Mouse (Mus musculus) frontal cortex, postnatal 25 days (tissue): ENCODE data around the gene Arl4d.
A peak's percentile ranks its signal among the peaks of the same experiment; 100 is the strongest.

Source experiments
- DNase-seq, 2 experiments: peaks; one replicate each; pipeline ENCODE4 v3.0.0; 2022; ENCODE audit warnings: low spot score in 2 of 2

Arl4d gene

DNA sequence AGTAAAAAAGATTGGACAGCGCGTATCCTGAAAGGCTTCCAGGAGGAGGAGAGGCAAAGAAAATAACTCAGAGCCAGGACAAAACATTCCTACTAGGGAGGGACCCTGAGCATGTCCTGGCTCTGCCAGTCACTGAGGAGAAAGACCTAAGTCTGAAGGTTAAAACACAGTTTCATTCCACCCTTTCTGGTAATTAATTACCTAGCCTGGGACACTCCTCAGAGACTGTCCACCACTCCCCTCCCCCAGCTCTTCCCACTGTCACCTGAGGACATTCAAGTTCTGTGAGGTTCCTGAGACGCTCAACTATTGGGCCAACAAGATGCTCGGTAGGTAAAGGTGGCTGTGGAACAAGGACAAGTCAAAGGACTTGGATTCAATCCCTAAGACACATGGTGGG is 10.0 kb downstream of the Arl4d start:
- no peak for DNase-seq

DNA sequence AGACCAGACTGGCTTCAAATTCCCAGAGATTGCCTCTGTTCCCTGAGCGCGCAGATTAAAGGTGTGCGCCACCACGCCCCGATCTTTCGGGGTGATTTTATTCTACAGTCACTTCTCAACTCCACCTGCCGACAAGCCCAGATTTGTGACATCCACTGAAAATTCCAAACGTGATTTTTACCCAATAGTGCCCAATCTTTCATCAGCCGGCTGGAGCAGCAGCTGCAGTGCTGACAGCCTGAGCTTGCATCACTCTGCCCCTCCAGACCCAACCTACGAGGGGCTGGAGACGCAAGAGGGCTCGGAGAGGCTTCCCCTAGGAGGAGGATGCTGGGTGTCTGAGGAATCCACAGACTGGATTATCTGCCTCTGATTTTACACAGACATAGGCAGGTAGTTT is 12.3 kb downstream of the Arl4d start:
- no peak for DNase-seq

DNA sequence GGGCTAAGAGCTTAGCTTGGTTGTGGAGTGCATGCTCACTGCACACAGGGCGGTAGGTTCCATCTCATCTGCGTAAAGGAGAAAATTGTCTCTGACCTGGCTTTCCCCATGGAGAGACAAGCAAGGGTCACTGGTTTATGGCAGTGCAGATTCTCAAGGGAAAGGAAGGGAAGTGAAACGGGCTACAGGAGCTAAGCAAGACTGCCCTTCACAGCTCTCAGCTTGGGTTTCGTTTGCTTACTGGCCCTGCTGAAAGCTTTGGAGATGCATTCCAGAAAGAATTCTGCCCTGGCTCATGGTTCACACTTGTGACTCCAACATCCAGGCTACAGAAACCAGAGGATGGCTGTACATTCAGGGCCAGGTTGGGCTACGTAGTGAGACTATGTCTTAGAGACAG is 13.4 kb downstream of the Arl4d start:
- no peak for DNase-seq

DNA sequence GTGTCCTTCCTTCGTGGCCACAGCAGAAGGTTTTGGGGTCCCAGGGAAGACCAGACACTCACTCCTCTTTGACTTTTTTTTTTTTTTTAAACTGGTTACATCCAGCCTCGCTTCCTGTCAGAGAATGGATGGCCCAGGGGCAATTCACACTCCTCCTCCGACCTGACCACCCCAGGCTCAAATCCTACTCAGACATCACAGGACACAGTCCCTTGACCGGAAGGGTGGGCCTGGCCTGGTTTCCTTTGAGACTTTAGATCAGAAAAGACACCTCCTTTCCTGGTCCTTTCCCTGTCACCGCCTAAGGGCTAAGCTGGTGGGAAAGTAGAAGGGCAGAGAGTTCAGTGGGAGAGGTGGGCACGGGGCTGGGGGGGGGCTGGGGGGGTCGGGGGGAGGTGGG is 14.6 kb downstream of the Arl4d start:
- no peak for DNase-seq

DNA sequence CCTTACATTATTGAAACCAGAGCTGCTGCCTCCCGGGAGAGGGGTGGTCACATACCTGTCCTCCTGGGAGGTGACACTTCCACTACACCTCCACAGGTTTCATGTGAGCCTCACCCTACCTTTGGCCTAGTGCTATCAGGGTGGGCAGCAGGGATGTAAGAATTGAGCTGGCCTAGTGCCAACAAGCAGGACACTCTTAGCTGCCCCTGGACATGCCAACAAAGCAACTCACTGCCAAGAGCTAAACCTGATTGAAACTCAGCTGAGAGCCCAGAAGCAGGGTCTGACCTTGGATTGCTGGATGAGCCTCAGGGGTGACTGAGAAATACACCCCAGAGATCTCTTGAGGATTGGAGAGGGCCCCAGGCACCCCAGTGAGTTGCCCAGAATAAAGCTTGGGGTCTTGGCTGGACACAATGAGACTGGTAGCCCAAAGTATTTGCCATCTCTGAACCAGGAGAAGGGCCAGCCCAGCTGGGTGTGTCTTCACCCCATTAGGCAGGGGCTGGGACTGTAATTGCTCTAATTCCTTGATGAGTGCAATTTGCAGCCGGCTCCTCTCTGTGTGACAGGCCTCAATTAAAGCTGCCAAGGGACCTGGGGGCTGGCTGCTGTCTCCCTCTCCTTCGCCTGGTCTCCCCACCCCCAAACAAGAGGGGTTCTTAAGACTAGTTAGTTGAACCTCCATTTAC is 15.4 kb downstream of the Arl4d start:
- no peak for DNase-seq

DNA sequence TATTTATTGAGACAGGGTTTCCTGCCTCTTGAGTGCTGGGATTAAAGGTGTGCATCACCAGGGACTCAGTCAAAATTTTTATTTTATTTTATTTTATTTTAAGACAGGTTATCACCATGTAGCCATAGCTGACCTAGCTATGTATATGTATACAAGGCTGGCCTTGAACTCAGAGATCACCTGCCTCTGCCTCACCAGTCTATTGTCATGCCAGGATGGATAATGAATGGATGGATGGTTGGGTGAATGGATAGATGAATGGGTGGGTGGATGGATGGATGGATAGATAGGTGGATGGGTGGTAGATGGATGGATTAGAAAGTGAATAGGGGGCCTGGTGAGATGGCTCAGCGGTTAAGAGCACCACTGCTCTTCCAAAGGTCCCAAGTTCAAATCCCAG is 16.6 kb downstream of the Arl4d start:
- DNase-seq: no peak

DNA sequence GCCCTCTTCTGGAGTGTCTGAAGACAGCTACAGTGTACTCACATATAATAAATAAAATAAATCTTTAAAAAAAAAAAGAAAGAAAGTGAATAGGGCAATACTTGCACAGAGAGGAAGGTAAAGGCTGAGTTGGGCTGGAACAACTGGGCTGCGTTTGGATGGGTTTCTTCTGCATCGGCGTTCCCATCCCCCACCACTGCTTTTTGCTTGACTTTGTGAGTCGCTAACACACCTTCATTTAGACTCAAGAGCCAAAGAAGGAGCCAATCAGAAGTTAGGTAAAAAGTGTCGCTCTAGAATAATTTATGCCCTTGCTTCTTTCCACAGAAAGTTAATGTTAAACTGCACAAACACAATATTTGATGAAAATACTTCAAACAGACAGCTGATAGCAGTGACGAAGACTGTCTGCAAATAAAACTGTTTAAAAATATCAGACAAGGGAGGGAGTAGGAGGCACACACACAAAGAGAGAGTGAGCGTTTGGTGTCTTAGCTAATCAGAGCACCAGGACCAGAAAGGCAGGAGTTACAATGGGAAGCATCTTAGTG is 17.1 kb downstream of the Arl4d start:
- no peak for DNase-seq

DNA sequence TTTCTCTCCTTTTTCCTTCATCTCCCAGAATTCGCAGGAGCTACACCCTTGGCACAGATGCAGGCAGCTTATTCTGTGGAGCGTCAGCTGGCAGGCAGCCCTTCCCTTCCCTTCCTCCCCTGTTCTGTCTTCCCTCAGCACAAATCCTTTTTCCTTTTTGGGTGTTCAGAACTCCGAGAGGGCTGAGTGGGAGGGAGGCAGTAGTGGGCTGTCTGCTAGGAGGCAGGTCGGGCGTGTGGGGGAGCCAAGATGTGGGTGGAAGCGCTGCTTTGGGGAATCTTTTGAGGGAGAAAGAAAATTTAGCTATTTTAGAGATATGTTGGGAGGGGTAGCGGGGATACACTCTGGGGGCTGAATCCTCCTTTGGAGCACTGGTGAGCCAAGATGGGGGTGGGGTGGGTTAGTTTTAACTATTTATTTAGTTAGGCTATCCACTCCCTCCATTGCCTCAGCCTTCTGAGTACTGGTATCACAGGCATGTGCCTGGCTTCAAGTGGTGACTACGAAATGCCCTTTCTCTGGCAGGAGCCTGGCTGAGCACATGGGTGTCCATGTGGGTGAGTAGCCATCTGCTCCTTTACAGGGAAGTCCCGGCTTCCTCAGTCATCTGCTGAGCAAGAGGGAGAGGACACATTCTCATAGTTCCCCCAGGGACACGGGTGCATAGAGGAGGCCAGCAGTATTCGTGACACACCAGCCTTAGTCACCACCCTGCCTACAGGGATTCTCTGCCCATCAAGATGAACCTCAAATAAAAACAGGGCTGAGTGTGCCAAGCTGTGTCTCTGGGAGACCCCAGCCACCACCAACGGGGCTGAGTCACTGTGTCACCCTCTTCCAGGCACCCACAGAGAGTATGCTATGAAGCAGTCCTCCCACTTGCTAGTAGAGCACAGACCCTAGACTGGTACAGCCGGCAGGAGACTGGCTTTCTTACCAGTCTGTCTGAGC is 22.3 kb downstream of the Arl4d start:
- peak; percentile 58 to 68 for DNase-seq

DNA sequence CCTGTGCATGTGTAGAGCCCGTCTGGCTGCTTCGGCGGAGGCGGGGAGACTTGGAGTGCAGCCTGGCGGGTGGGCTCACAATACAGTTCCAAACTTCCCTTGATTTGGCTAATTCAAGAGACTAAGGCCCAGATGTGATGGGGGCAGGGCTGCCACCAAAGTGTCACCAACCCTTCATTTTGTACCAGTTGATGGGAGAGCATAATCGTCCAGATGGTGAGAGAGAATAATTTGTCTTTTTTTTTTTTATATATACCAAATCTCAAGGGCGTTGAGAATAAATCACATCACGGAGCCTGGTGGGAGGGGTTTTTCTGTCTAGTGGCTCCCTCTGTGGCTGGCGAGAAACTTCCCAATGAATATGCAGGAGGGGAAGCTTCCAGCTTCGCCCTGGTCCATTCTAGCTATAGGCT is 24.4 kb downstream of the Arl4d start:
- peak; percentile 58 to 63 for DNase-seq

DNA sequence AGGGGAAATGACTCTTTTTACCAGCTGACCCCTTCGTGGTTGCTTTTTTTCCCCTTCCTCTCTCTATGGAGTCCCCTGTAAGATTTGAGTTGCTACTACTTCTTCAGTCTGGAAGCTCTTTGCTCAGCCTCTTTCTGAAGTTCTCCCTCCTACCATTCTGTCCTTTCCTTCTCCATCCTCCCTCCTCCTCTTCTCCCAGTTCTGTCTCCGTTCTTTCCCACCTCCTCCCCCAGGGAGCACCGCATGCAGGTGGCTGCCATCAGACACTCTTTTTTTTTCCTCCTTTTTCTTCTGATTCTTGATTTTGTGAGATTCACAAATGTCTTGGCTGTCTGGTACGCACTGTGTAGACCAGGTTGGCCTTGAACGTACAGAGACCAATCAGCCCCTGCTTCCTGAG is 25.0 kb downstream of the Arl4d start:
- no peak for DNase-seq

DNA sequence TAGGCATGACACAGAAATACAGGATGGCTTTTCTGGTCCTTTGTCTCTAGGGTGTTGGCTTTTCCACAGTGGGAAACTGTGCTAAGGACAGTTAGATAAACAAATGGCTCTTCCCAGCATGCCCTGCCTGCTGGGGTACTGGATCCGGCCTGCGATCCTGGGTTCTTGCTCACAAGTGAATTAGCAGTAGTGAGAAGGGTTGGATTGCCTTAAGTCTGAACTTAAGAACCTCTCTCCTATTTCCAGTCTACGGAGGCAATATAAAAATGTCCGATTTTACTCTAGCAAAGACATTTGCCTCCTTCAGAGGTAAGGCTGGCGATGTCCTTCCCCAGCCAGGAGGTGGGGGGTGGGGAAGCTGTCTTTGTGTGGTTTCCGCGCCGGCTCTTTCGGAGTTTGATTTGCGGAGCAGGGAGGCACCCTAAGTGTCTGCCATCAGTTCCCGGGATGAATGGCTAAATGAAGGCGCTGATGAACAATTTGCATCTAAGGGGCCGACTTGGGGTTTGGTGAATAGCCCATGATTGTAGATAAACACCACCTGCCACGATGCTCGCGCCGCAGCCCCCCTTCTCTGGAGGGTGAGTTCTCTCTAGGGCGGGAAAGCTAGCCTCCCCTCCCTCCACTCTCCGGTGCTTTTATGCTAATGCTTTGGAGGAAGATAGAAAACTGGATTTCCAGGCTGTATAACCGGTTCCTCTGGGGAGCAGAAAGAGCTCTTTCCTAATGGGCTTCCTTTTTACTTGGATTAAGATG is 30.7 kb downstream of the Arl4d start:
- DNase-seq: no peak

DNA sequence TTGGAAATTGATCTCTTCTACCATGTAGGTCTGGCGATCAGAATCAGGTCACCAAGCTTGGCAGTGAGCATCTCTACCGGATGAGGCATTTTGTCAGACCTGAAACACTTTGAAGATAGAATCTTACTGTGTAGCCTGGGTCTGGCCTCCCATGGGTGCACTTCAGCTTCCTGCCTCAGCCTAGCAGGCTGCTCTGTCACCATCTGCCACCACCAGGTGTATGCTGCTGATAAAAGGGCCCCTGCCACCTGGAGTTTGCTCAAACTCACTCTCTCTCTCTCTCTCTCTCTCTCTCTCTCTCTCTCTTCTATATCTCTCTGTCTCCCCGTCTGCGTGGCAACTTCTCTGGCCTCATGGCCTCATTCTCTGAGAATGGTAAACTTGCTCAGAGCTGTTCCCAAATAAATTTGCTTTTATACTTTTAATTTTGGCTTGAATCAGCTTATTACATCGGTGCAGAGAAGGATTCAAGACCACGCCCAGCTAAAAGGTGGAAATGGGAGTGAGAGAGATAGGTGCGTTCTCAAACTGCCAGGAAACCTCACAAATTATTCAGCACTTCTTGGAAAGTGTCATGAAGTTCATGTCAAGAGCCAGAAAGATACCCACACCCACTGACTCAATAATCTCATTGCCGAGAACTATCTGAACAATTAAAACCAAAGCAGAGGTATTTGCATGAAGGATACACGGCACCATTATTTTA is 32.0 kb downstream of the Arl4d start:
- no peak for DNase-seq

DNA sequence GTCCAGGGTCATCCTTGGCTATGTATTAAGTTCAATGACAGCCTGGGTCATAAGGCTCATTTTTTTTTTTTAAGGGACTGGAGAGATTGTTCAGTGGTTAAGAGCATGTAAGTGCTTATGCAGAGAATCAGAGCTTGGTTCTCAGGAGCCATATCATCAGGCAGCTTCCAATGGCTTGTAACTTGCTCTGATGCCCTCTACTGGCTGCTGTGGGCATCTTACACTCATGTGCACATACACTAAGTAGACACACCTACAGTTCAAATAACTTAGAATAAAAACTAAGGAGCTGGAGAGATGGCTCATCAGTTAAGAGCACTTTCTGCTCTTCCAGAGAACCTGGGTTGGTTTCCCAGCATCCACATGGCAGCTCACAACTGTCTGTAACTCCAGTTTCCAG is 32.8 kb downstream of the Arl4d start:
- DNase-seq: no peak

DNA sequence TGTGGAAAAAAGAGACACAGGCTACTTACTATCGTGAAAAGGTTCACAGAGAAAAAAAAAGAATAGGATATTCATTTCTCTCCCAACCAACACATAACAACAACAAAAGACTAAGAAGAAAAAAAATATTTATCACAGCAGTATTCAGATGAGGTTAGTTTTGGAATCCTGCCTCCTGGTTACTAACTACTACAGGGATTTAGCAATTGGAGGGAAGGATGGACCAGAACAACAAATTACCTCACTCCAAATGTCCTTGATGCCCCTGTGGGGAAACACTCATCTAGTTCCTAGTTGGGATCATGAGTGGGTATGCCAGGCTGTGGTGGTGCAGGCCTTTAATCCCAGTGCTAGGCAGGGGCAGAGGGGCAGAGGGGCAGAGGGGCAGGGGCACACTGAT is 34.2 kb downstream of the Arl4d start:
- no peak for DNase-seq

DNA sequence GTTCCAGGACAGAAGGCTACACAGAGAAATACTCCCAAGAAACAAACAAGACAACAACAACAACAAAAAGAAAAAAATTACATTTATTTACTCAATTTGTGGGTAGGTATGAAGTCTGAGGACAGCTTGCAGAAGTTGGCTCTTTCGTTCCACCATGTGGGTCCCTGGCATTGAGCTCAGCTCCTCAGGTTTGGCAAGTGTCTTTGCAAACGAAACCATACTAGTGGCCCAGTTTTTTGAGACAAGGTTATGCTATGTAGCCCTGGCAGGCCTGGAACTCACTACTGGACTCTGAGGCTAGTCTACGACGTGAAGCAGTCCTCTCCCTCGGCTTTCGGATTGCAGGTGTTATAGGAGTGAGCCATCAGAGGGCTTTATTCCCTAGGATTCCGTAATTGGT is 34.6 kb downstream of the Arl4d start:
- DNase-seq: no peak

DNA sequence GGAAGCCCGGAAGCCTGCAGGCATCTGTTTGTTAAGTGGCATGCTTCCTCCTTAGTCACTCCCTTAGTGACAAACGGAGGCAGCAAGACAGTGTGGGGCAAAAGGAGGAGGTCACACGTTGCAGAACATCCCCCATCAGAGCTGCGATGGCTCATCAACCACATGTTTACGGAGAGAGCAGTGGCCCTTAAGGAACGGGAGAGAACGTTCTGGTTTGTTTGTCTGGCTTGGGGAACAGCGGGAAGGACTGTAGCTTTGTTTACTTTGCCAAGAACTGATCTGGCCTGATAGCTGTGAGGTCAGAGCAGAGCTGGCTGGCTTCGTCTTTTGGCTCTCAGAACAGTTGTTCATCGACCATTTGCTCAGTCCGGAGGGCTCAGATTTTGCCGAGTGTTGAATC is 35.1 kb downstream of the Arl4d start:
- no peak for DNase-seq

DNA sequence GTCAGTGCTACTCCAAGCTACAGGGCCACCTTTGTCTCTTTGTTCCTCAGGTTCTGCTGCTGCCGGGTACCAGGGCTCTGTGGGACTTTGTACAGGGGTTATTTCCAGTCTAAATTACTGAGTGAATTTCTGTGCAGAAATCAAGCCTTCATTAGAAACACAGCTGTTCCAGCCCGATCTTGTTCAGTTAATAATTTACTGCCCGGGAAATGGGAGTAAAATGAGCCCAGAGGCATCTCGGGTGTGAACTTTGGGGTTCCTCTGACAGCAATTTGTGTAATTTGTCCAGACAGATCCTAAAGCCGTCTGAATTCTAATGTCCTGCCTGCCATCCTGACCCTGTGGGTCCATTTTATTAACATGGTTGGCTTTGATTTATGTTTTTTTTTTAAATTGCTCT is 38.7 kb downstream of the Arl4d start:
- no peak for DNase-seq

DNA sequence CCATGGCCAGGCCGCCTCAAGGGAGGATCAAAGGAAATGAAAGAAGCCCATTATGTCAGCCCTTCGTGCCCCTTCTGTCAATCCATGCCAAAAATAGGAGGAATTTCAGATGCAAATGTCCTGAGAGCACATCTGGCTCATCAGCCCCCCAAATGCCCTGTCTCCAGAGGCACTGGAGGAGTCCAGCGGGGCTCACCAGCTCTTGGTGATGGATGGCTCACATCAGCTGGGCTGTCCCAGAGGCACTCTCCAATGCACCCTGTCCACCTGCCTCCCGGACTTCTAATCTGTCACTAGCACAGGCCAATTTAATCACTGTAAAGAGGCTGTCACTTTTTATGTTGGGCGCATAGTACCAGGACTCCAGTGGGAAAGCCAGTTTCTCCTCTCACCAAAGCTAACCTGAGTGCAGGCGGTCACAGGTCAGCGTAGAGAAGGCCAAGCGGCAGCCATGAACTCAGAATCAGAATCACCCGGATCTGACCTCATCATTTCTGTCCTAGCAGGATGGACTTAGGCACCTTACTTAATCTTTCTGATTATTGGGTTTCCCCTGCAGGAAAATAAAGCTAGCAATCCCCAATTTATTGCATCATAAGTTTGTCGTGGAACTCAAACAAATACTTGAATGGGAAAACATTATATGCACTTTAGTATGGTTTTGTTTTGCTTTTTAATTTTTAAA is 41.6 kb downstream of the Arl4d start:
- no peak for DNase-seq

DNA sequence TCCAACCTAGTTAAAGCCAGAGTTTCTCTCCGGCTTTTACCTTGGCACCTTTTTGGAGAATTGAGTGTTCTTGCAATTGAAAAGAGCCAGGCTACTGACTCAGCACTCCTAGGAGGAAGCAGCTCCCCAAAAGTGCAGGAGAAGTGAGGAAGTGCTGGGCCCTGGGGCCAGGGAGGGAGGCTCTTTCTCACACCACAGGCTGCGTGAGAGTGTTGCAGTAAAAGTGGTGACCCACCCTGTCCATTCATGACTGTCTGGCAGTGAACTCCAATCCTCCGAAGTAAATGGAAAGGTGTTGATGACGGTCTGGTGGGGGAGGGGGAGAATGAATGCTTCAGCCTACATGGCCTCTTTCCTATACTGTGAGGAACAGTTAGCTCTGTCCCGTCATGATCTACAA is 43.1 kb downstream of the Arl4d start:
- no peak for DNase-seq

DNA sequence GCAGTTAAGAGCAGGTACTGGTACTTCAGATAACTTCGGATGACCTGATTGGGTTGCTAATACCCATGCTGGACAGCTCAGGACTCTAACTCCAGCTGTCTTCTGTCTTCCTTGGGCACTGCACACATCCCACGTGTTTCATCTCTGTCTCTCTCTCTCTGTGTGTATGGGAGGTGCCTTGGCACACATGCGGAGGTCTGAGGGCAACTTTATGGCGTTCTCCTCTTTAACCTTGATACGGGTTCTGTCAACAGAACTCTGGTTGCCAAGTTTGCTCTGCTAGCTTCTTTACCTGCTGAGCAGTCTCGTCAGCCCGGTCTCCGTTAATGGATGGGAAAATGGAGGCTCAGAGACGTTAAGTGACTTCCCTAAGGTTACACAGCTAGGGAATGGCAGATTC is 47.5 kb downstream of the Arl4d start:
- DNase-seq: no peak

DNA sequence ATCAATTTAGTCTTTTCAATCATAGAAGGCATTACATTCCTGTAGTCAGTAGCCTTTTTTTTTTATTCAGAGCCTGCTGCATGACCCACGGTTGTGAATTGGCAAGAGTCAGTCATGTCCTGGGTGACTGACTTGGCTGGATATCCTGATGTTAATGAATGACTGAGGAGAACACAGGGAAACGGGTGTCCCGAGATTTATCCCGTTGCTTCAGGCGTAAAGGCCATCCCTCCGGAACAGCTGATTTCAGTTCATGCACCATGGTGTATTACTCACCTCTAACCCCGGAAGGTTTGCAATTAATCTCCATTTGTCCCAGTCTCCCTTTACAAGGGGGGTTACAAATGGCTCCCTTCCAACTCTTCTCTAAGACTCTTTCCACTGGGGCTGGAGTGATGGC is 48.7 kb downstream of the Arl4d start:
- DNase-seq: no peak
